Mouse (Mus musculus) cerebellum, adult 11 months (tissue): ENCODE results near the gene Ahr.
A peak's percentile ranks its signal among the peaks of the same experiment; 100 is the strongest.

Source experiments
- DNase-seq: peaks from one replicate; pipeline ENCODE4 v3.0.0; 2022

Gene Ahr

DNA sequence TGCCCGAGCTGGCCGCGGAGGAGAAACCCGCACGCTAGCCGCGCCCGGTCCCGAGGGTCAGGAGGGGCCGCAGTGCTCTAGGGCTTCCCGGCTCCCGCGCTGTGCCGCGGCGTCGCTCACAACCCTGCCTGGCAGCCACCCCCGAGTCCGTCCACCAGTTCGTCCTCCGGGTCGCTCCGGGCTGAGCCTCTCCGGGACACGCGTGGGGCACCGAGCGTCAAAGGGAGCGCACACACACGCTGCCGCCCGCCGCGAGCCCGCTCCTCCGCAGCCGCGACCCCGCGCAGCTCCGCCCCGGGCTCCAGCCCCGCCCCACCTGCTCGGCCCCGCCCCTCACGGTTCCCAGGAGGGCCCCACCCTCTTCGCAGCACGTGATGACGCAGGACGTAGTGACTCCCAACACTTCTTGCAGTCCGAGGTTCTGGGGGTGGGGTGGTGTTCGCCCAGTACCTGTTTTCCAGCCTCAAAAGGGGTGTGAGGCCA is at the start of gene Ahr:
Gene Ahr (minus strand): TSS at position 285 of the 483 bp plus-strand sequence.
- peak; percentile 79 for DNase-seq

DNA sequence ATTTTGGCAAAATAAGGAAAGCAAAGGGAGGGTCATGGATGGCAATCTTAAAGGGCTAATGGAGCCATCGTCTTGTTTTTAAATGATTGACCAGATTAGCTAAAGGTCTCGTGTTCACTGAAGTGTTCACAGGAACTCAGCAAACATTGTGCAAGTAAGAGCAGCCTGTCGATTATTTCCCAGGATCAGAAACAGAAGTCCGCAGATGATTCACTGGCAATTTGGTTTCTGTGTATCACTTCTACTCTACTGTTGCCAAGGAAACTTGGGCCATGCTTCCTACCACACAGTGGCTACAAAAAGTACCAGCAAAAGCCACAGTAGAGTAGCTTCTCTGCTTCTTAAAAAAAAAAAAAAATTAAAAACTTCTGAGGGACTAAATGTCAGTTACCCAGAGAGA is 44.0 kb upstream of the Ahr start:
- DNase-seq = no peak

- DNase-seq = no peak
Measured at GRCm38 (mm10) chr12:35576107-35576506, 41.3 kb upstream of the Ahr start.

DNA sequence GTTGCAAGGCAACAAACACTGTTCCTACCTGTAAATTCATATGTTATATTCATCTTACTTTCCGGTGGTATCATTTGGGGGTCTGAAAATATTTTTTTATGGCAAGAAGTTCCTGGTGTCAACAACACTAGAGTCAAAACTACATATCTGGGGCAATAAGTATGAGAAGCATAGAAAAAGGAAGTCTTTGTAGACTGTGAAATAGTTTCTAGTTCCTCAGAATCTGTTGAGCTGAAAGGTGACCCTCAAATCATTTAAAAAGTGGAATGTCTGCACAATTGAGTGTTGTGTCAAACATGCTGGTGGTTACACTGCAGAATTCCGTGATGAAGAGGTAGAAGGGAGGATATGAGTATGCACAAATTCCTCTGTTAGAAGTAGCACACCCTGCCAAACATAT is 38.9 kb upstream of the Ahr start:
- no peak for DNase-seq

GRCm38 (mm10) chr12:35562826-35563225 is 28.0 kb upstream of the Ahr start:
- no peak for DNase-seq

GRCm38 (mm10) chr12:35558868-35559267 is 24.0 kb upstream of the Ahr start:
- DNase-seq = no peak

- no peak for DNase-seq
Measured at GRCm38 (mm10) chr12:35555925-35556324, 21.1 kb upstream of the Ahr start.

DNA sequence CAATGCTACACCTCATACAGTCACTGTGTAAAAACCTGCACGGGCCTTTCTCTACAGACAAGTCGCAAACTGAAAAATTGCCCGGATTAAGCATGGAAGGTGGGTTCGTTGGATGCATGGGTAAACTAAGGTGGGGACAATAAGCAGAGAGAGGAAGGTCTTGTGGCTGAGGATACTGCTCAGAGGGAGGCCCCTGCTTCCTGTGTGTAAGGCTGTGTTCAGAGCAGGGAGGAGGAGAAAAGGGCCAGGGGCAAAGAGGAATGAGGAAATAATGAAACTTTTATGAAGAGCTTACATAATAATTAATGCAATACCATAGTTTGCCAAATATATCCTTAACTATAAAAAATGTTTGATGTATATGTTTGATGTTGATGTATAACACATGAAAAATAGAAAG is 19.5 kb upstream of the Ahr start:
- DNase-seq = no peak

- DNase-seq = no peak
Measured at GRCm38 (mm10) chr12:35553174-35553573, 18.3 kb upstream of the Ahr start.

- DNase-seq = no peak
Measured at GRCm38 (mm10) chr12:35550299-35550698, 15.5 kb upstream of the Ahr start.

- DNase-seq = no peak
Measured at GRCm38 (mm10) chr12:35542836-35543235, 8.0 kb upstream of the Ahr start.

- no peak for DNase-seq
Measured at GRCm38 (mm10) chr12:35538843-35539242, 4.0 kb upstream of the Ahr start.

DNA sequence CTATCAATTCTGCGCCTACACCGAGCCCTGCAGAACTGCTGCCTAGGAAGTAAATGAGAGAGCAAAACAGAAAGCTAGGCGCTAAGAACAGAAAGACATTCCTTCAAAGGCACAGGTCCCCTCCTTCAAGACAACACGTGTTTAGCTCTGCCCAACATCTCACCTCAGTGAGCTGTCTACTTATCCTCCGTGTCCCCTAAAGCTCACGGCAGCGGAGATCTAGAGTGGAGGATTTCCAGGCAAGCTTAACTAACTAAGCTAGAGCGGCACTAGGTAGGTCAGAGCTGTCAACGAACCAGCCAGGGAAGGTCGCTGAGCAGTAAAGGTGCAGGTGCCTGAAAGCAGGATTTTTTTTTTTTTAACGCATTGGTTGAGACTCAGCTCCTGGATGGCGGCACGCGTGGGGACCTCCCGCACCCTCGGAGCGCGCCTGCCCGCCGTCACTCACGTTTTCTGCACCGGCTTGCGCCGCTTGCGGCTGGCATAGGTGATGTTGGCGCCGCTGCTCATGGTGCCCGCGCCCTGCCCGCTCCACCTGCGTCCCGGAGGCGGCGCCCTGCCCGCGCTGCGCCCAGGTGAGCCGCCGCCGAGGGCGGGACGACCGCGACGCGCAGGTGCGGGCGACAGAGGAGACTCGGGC is 604 bp downstream of the Ahr start:
- DNase-seq = peak; percentile 50

DNA sequence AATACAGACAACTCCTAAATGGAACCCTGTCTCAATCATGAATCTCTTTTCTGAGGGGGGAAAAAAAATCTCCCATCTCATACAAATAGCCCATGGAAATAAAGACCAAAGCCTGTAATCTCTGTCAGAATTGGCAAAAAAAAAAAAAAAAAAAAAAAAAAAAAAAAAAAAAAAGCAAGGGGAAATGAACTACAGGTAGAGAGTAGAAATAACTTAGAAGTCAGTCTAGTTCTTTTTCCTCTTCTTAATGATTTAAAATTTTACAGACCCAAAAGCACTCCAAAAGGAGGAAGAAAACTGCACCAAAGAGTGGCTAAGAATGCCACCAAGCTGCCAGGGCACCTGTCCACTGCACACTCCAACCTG is 1.1 kb downstream of the Ahr start:
- DNase-seq = no peak

- DNase-seq = no peak
Measured at GRCm38 (mm10) chr12:35533133-35533532, 1.7 kb downstream of the Ahr start.

DNA sequence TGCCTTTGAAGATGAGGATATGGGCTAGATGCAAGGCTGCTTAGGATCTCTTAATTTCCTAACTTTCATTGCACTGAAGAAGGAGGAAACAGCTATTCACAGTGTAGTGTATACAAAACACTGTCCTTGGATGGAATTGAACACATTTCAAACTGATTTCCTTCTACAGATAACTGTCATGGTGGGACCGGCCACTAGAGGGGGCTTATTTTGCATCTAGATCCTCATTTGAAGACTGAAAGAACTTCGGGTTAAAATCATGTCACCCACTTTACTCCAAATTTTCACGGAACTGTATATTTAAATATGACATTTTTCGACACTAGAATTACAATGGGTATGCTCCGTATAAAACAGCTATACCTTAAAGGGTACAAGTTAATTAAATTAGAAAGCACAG is 2.7 kb downstream of the Ahr start:
- peak; percentile 42 for DNase-seq

DNA sequence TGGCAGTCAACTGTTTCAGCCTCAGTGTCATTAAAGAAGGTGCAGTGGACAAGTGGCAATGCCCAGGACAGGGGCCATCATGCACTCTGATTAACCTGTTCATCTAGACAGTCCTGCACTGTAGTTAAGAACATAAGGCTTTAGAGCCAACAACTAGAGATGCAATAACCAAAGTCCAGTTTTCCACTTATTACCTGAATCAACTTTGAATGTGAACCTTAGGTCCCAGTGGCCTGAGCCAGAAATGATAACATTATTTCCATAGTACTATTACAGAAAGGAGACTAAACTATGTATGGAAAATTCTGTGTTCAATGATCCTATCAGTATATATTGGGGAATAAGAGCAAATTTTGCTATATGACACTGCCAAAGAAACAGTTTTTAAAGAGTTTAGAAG is 4.3 kb downstream of the Ahr start:
- no peak for DNase-seq

DNA sequence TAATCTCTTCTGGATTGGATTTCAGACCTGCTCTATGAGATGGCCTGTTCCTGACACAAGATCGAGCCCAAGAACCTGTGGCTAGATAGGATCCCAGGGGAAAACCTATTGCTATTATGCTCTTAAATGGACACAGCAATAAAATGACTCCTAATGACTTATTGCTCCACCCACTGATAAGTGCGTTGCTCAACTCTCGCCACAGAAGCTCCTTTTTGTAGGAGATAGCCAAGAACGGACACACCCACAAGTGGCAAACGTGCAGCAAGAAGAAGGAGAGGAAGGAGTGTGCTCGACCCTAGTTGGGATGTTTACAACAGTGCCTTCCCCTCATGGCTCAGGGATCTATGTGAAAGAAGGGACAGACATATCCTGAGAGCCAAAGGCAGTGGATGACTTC is 7.4 kb downstream of the Ahr start:
- DNase-seq = no peak

GRCm38 (mm10) chr12:35522585-35523103 is 12.2 kb downstream of the Ahr start:
- DNase-seq = no peak

- no peak for DNase-seq
Measured at GRCm38 (mm10) chr12:35515621-35516020, 19.2 kb downstream of the Ahr start.

DNA sequence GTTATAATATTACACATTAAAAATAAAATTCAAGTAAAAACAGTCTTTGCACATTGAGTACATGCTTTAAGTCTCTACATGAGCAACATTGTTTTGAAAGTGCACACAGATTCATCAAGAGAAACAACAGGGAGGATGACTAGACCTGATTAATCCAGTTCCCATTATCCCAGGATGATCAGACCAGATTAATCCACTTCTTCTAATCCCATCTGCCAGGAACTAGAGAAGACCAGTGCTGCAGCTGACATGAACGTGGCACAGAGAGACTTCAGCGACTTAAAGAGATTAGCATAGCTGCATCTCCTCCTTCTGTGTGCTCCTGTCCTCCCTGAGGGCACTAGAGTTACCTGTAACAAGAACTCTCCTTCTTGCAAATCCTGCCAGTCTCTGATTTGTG is 20.2 kb downstream of the Ahr start:
- no peak for DNase-seq

GRCm38 (mm10) chr12:35510711-35511110 is 24.1 kb downstream of the Ahr start:
- DNase-seq = no peak

- DNase-seq = no peak
Measured at GRCm38 (mm10) chr12:35506383-35506782, 28.5 kb downstream of the Ahr start.

- no peak for DNase-seq
Measured at GRCm38 (mm10) chr12:35504081-35504480, 30.8 kb downstream of the Ahr start.

DNA sequence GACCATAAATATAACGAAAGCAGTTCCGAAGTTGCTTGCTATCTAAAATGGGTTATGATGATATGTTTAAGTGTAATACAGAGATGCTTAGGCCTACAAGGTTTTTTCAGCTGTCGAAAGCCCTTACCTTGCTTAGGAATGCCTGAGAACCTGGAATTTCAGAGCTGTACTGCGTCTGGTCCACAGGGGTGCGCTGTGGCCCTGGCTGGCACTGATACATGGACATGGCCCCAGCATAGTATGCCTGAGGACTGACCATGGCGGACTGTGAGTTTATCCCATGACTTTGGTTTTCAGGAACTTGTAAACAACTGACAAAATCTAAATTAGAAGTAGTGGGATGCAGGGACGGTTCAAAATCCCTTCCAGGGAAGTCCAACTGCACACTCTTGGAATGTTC is 31.3 kb downstream of the Ahr start:
- no peak for DNase-seq
